Mouse (Mus musculus) forebrain, embryonic 10.5 days (tissue): ENCODE measurements around the gene 4932438H23Rik. TPM values are rescaled to one million over a fixed set of nuclear protein-coding genes. Genes with fewer than 3 reads are reported as not detected.

Experiments
- DNase-seq: peaks from one replicate; pipeline ENCODE4 v3.0.0-alpha.2; 2017; ENCODE audit warnings: low spot score; ENCODE audit errors: extremely low spot score
- H3K27ac ChIP-seq: fragments of 300-500 bp; sonication (generic); 2 replicates; pipeline ENCODE4 v1.5.1; 2016; ENCODE audit warnings: mild to moderate bottlenecking
- H3K27me3 ChIP-seq: fragments of 300-500 bp; sonication (generic); 2 replicates; pipeline ENCODE4 v1.6.1; 2016; ENCODE audit warnings: mild to moderate bottlenecking; ENCODE audit not compliant: poor library complexity, severe bottlenecking
- H3K36me3 ChIP-seq: fragments of 300-500 bp; sonication (generic); replicated peaks from 2 replicates; pipeline ENCODE4 v1.6.1; 2016; ENCODE audit warnings: mild to moderate bottlenecking, moderate library complexity
- H3K4me1 ChIP-seq: fragments of 300-500 bp; sonication (generic); 2 replicates; pipeline ENCODE4 v1.6.1; 2016
- H3K4me3 ChIP-seq: fragments of 300-500 bp; sonication (generic); 2 replicates; pipeline ENCODE4 v1.5.1; 2016; ENCODE audit warnings: mild to moderate bottlenecking, moderate library complexity
- H3K9me3 ChIP-seq: fragments of 300-500 bp; sonication (generic); 2 replicates; pipeline ENCODE4 v1.6.1; 2016; ENCODE audit warnings: mild to moderate bottlenecking, moderate library complexity
- WGBS: fragments of 180-500 bp; shearing (Covaris S2); methylation state at CpG from one replicate; pipeline ENCODE4 v1.1.7; 2016; 5-methylcytosine and 5-hydroxymethylcytosine counted together
- polyA plus RNA-seq: library from polyadenylated mRNA; unstranded; fragments of >200 nt; fragmentation: Nextera tagmentation; extraction: Ambion mirVana; gene quantifications from 2 replicates; pipeline ENCODE4 v1.2.1, GENCODE M21; 2016

Gene 4932438H23Rik
- polyA plus RNA-seq, 1 experiment from 2014 or later: 0.10 TPM

DNA sequence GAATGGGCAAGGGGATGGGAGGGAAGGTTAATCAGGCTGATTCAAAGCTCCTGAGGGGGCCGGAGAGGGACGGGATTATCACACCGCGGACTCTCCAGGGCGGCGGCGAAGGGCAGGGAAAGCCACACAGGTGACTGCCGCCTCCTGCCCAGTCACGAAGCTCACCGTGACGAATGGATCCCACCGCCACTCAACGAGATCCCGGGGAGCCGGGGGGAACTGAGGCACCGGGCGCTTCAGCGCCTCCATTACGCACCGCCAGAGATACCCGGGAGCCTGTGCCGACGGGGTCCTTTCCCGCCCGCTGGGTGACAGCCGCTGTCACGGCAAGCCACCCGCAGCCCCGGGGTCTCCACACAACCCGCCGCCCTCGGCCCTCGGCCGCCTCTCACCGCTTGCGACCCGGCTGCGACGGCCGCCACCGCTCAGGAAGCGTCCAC, 84.3 kb downstream of the 4932438H23Rik start:
- WGBS: 0% methylated on average over 40 of the region's 42 CpGs
- peak overlapping the region; percentile 95 for H3K4me3 ChIP-seq
- DNase-seq: no peak
- peaks cover 21% of the 10 kb centered on the region for H3K4me1 ChIP-seq
- peak overlapping the region; percentile 92 for H3K27ac ChIP-seq
- no peaks in the 10 kb centered on the region for H3K27me3 ChIP-seq
- H3K9me3 ChIP-seq: no peaks in the 10 kb centered on the region
- peaks cover 29% of the 10 kb centered on the region for H3K36me3 ChIP-seq

DNA sequence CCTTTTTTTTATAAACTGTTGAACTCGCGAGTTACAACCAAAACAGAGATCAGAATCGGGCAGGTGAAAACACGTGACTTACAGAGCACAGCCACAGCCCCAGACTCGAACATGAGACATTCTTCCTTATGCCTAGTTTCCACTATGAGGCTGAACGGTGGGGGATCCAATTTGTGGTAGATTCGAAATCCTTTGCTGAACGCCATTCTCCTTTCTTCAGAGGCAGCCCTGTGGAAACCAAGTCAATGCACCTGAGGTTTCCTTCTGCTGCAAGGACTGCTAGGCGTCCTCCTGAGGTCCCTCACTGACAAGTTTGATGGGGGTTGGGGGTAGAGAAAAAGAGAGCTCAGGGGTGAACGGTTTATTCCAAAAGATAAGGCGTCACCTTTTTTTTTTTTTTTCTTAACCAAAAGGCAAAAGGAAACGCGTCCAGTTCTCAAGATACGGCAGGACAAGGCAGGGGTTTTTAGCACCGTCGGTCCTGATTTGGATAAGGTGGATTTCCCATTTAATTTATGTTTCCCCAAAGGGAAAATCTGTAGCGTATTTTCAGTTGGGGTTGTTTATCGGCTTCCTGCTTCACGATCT, 84.9 kb downstream of the 4932438H23Rik start:
- WGBS: 1% methylated on average over 19 of the region's 19 CpGs
- H3K4me1 ChIP-seq: peaks cover 21% of the 10 kb centered on the region
- H3K27ac ChIP-seq: peak overlapping the region; percentile 92
- H3K4me3 ChIP-seq: peak overlapping the region; percentile 95
- H3K9me3 ChIP-seq: no peaks in the 10 kb centered on the region
- H3K36me3 ChIP-seq: peaks cover 23% of the 10 kb centered on the region
- DNase-seq: peak; percentile 20
- no peaks in the 10 kb centered on the region for H3K27me3 ChIP-seq

DNA sequence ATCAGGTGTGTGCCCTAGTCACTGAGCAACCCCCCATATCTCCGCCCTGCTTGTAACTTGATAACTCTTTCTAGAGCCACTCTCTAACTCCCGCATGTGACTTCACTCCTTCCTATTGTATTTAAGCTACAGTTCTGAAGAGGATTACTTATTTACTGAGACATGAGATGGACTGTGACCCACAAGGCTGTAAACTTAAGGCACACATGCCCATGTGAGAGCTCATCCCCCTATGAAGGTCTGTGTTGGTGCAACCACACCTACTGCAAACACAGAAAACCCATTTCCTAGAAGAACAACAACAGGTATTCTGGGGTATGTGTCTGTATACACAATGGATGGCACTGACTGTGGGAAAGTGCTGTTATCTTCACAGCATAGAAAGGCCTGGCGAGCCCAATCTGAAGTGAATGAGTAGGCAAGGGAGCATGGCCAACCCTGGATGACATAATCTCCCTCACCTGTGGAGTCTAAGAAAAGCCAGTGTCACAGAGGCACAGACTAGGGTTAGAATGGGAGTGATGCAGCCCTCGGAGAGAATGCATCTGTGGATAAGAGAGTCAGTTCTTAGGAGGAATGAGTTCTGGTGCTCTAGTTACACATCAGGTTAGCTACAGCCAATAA, 89.9 kb downstream of the 4932438H23Rik start:
- no peaks in the 10 kb centered on the region for H3K9me3 ChIP-seq
- DNase-seq: no peak
- peaks cover 8% of the 10 kb centered on the region for H3K4me1 ChIP-seq
- no peak overlapping the region for H3K4me3 ChIP-seq
- WGBS: 85% methylated on average over 4 of the region's 4 CpGs
- H3K36me3 ChIP-seq: peaks cover 12% of the 10 kb centered on the region; the same call in 1 of the 2 replicates
- H3K27me3 ChIP-seq: no peaks in the 10 kb centered on the region
- no peak overlapping the region for H3K27ac ChIP-seq

Other genes with a start within 250 kb of the 4932438H23Rik start
- 61.5 and 67.5 TPM in 2 replicates for gene Cfap298, start 160.0 kb downstream of the 4932438H23Rik start, polyA plus RNA-seq
- gene Synj1, start 83.8 kb downstream of the 4932438H23Rik start, polyA plus RNA-seq: 12.2 and 12.8 TPM in 2 replicates
- 67.0 and 70.8 TPM in 2 replicates for gene Paxbp1, start 50.6 kb downstream of the 4932438H23Rik start, polyA plus RNA-seq
- gene Olig2, start 130.3 kb upstream of the 4932438H23Rik start, polyA plus RNA-seq: 10.5 and 11.2 TPM in 2 replicates
- 8.3 and 8.5 TPM in 2 replicates for gene Olig1, start 174.7 kb upstream of the 4932438H23Rik start, polyA plus RNA-seq